Mouse (Mus musculus) MEL (cell line): ENCODE measurements around the gene Camk2b. TPM values are rescaled to one million over a fixed set of nuclear protein-coding genes. Genes with fewer than 3 reads are reported as not detected.

Experiments used
- DNase-seq: peaks from one replicate; pipeline ENCODE4 v3.0.0; 2011; ENCODE audit warnings: low read depth, low spot score
- H3K27ac ChIP-seq: 2 replicates; pipeline ENCODE4 v1.5.1; 2012; ENCODE audit warnings: low read depth, mild to moderate bottlenecking, control low read depth, low read length, moderate library complexity; ENCODE audit not compliant: control insufficient read depth
- H3K27me3 ChIP-seq, 2 experiments: fragments of 150-350 bp in 1 of 2; sonication (generic) in 1 of 2; 2 replicates each; pipeline ENCODE4 v1.6.1; 2012; ENCODE audit warnings: low read length in 2 of 2, mild to moderate bottlenecking in 2 of 2, improper control_type of control experiment in 1 of 2, moderate library complexity in 1 of 2; ENCODE audit not compliant: insufficient read depth in 2 of 2, control insufficient read depth in 1 of 2
- H3K36me3 ChIP-seq, 2 experiments: 2 replicates each; pipeline ENCODE4 v1.6.1; 2012 to 2014; ENCODE audit warnings: low read length in 2 of 2, improper control_type of control experiment in 1 of 2, inconsistent platforms in 1 of 2, mild to moderate bottlenecking in 1 of 2; ENCODE audit not compliant: insufficient read depth in 2 of 2, control insufficient read depth in 1 of 2
- H3K4me1 ChIP-seq, 2 experiments: fragments of 150-350 bp in 1 of 2; sonication (generic) in 1 of 2; 2 replicates each; pipeline ENCODE4 v1.6.1; 2012; ENCODE audit warnings: low read length in 2 of 2, improper control_type of control experiment in 1 of 2, mild to moderate bottlenecking in 1 of 2; ENCODE audit not compliant: insufficient read depth in 2 of 2, control insufficient read depth in 1 of 2
- H3K4me3 ChIP-seq, 2 experiments: fragments of 150-350 bp in 1 of 2; sonication (generic) in 1 of 2; 2 replicates each; pipeline ENCODE4 v1.5.1; 2012; ENCODE audit warnings: low read depth in 2 of 2, low read length in 2 of 2, mild to moderate bottlenecking in 2 of 2, moderate library complexity in 2 of 2, control low read depth in 1 of 2, improper control_type of control experiment in 1 of 2; ENCODE audit not compliant: control insufficient read depth in 1 of 2, insufficient read depth in 1 of 2
- H3K79me2 ChIP-seq: 2 replicates; pipeline ENCODE4 v1.6.1; 2012; ENCODE audit warnings: mild to moderate bottlenecking, low read length, moderate library complexity; ENCODE audit not compliant: control insufficient read depth, poor library complexity, insufficient read depth
- H3K9ac ChIP-seq: 2 replicates; pipeline ENCODE4 v1.6.1; 2012; ENCODE audit warnings: low read depth, mild to moderate bottlenecking, control low read depth, low read length, moderate library complexity; ENCODE audit not compliant: control insufficient read depth, poor library complexity, severe bottlenecking
- H3K9me3 ChIP-seq: fragments of 150-350 bp; sonication (generic); replicated peaks from 2 replicates; pipeline ENCODE4 v1.6.1; 2012; ENCODE audit warnings: mild to moderate bottlenecking, low read length, improper control_type of control experiment, moderate library complexity; ENCODE audit not compliant: insufficient read depth
- BHLHE40 ChIP-seq: IDR thresholded peaks from 2 replicates; pipeline ENCODE4 v1.6.1; 2012; ENCODE audit warnings: low read depth, mild to moderate bottlenecking, inconsistent platforms, low read length, improper control_type of control experiment, borderline replicate concordance
- CTCF ChIP-seq, 3 experiments: IDR thresholded peaks in 2 of 3; conservative IDR thresholded peaks in 1 of 3; 2 replicates each; pipeline ENCODE4 v1.5.1; 2011 to 2012; ENCODE audit warnings: low read length in 3 of 3, low read depth in 2 of 3, mild to moderate bottlenecking in 2 of 3, improper control_type of control experiment in 1 of 3, inconsistent platforms in 1 of 3, mixed read lengths in 1 of 3, moderate library complexity in 1 of 3; ENCODE audit not compliant: control insufficient read depth in 1 of 3, insufficient read depth in 1 of 3, poor library complexity in 1 of 3, severe bottlenecking in 1 of 3
- E2F4 ChIP-seq: IDR thresholded peaks from 2 replicates; pipeline ENCODE4 v1.6.1; 2011; ENCODE audit warnings: low read depth, low read length, improper control_type of control experiment, borderline replicate concordance
- GABPA ChIP-seq: IDR thresholded peaks from 2 replicates; pipeline ENCODE4 v1.6.1; 2012; ENCODE audit warnings: low read depth, mild to moderate bottlenecking, inconsistent platforms, low read length, improper control_type of control experiment, moderate library complexity
- GATA1 ChIP-seq: IDR thresholded peaks from 2 replicates; pipeline ENCODE4 v1.6.1; 2011; ENCODE audit warnings: low read depth, low read length, improper control_type of control experiment
- HCFC1 ChIP-seq: IDR thresholded peaks from 2 replicates; pipeline ENCODE4 v1.6.1; 2012; ENCODE audit warnings: low read depth, mild to moderate bottlenecking, inconsistent platforms, low read length, improper control_type of control experiment, moderate library complexity
- JUND ChIP-seq: IDR thresholded peaks from 2 replicates; pipeline ENCODE4 v1.6.1; 2011; ENCODE audit warnings: low read depth, mild to moderate bottlenecking, improper control_type of control experiment, low read length
- MAFK ChIP-seq: IDR thresholded peaks from 2 replicates; pipeline ENCODE4 v1.6.1; 2011; ENCODE audit warnings: low read depth, mild to moderate bottlenecking, low read length, improper control_type of control experiment, borderline replicate concordance
- MAX ChIP-seq: IDR thresholded peaks from 2 replicates; pipeline ENCODE4 v1.6.1; 2011; ENCODE audit warnings: low read length, improper control_type of control experiment
- MAZ ChIP-seq: IDR thresholded peaks from 2 replicates; pipeline ENCODE4 v1.6.1; 2012; ENCODE audit warnings: low read depth, mild to moderate bottlenecking, inconsistent platforms, low read length, improper control_type of control experiment
- MXI1 ChIP-seq: IDR thresholded peaks from 2 replicates; pipeline ENCODE4 v1.6.1; 2011; ENCODE audit warnings: mild to moderate bottlenecking, low read depth, low read length, improper control_type of control experiment
- MYC ChIP-seq: IDR thresholded peaks from 2 replicates; pipeline ENCODE4 v1.6.1; 2011; ENCODE audit warnings: low read depth, mild to moderate bottlenecking, low read length, improper control_type of control experiment, moderate library complexity
- NELFE ChIP-seq: IDR thresholded peaks from 2 replicates; pipeline ENCODE4 v1.6.1; 2011; ENCODE audit warnings: low read depth, low read length, improper control_type of control experiment
- NRF1 ChIP-seq: IDR thresholded peaks from 2 replicates; pipeline ENCODE4 v1.6.1; 2014; ENCODE audit warnings: low read depth, mild to moderate bottlenecking, inconsistent platforms, low read length, improper control_type of control experiment, moderate library complexity; ENCODE audit not compliant: poor library complexity, insufficient read depth, severe bottlenecking
- POLR2AphosphoS2 ChIP-seq: IDR thresholded peaks from 2 replicates; pipeline ENCODE4 v1.6.1; 2011; ENCODE audit warnings: low read length, improper control_type of control experiment
- RAD21 ChIP-seq: IDR thresholded peaks from 2 replicates; pipeline ENCODE4 v1.6.1; 2011; ENCODE audit warnings: mild to moderate bottlenecking, low read depth, low read length, improper control_type of control experiment
- RCOR1 ChIP-seq: IDR thresholded peaks from 2 replicates; pipeline ENCODE4 v1.6.1; 2012; ENCODE audit warnings: low read depth, mild to moderate bottlenecking, inconsistent platforms, low read length, improper control_type of control experiment
- SMC3 ChIP-seq: IDR thresholded peaks from 2 replicates; pipeline ENCODE4 v1.6.1; 2011; ENCODE audit warnings: low read depth, low read length, improper control_type of control experiment
- TAL1 ChIP-seq: IDR thresholded peaks from 2 replicates; pipeline ENCODE4 v1.6.1; 2012; ENCODE audit warnings: mild to moderate bottlenecking, inconsistent platforms, low read length, moderate library complexity, mixed read lengths
- TBP ChIP-seq: IDR thresholded peaks from 2 replicates; pipeline ENCODE4 v1.8.0; 2011; ENCODE audit warnings: low read depth, low read length, improper control_type of control experiment
- TCF12 ChIP-seq: IDR thresholded peaks from 2 replicates; pipeline ENCODE4 v1.6.1; 2014; ENCODE audit warnings: low read depth, mild to moderate bottlenecking, inconsistent platforms, low read length, improper control_type of control experiment, moderate library complexity
- UBTF ChIP-seq: IDR thresholded peaks from 2 replicates; pipeline ENCODE4 v1.6.1; 2012; ENCODE audit warnings: low read depth, mild to moderate bottlenecking, inconsistent platforms, low read length, improper control_type of control experiment, moderate library complexity, borderline replicate concordance; ENCODE audit not compliant: insufficient read depth
- ZC3H11A ChIP-seq: IDR thresholded peaks from 2 replicates; pipeline ENCODE4 v1.6.1; 2012; ENCODE audit warnings: low read depth, mild to moderate bottlenecking, inconsistent platforms, low read length, improper control_type of control experiment
- ZMIZ1 ChIP-seq: IDR thresholded peaks from 2 replicates; pipeline ENCODE4 v1.6.1; 2012; ENCODE audit warnings: low read depth, mild to moderate bottlenecking, inconsistent platforms, low read length, improper control_type of control experiment, moderate library complexity
- ZNF384 ChIP-seq: IDR thresholded peaks from 2 replicates; pipeline ENCODE4 v1.6.1; 2012; ENCODE audit warnings: low read depth, mild to moderate bottlenecking, inconsistent platforms, low read length, improper control_type of control experiment
- polyA plus RNA-seq, 2 experiments: library from polyadenylated mRNA; stranded (reverse) in 1 of 2; unstranded in 1 of 2; fragments of >175 nt in 1 of 2; fragments of >200 nt in 1 of 2; gene quantifications; 2 replicates each; pipeline versions ENCODE4 v1.2.1 to v1.2.4; 2012; ENCODE audit warnings: low replicate concordance in 2 of 2, low read depth in 1 of 2; ENCODE audit not compliant: insufficient read length in 2 of 2, insufficient read depth in 1 of 2, missing spikeins in 1 of 2
- total RNA-seq: library from RNA; depleted of rRNA; stranded (reverse); fragments of 300-350 nt; gene quantifications from 2 replicates; pipeline ENCODE4 v1.2.3, GENCODE M21; 2012

The Camk2b gene
- total and polyA plus RNA-seq, 3 experiments = 0.04 TPM; not detected in 1

DNA sequence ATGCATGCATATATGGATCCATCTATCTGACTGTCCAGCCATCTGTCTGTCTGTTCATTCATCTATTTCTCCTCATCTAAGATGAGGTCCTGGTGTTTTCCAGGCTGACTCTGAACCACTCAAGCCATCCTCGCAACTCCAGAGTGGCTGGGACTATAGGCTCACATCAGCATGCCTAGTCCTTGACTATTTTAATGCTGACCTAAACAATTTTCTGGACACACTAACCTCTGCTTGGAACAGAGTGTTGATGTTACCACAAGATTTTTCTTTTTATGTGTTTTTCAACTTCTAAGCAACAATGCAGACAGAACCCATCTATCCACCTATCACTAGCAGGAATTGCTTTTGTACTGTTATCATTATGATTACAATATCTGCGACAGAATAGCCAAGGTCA lies 31.4 kb downstream of the Camk2b start:
- Histone ChIP-seq H3K9ac (no peak overlapping the region), H3K4me1 (no peaks in the 10 kb centered on the region), H3K79me2 (no peaks in the 10 kb centered on the region), H3K27ac (no peak overlapping the region), H3K36me3 (no peaks in the 10 kb centered on the region), H3K27me3 (peaks cover 11 to 13% of the 10 kb centered on the region in 2 experiments), H3K9me3 (no peaks in the 10 kb centered on the region), H3K4me3 (no peak overlapping the region)
- TF ChIP-seq MAFK = no peak
- TF ChIP-seq GATA1 = no peak
- TF ChIP-seq SMC3 = no peak
- TF ChIP-seq MYC = no peak
- no peak for TF ChIP-seq MXI1
- no peak for TF ChIP-seq ZNF384
- TF ChIP-seq GABPA = no peak
- no peak for TF ChIP-seq MAZ
- no peak for TF ChIP-seq ZMIZ1
- no peak for TF ChIP-seq NELFE
- DNase-seq = no peak

DNA sequence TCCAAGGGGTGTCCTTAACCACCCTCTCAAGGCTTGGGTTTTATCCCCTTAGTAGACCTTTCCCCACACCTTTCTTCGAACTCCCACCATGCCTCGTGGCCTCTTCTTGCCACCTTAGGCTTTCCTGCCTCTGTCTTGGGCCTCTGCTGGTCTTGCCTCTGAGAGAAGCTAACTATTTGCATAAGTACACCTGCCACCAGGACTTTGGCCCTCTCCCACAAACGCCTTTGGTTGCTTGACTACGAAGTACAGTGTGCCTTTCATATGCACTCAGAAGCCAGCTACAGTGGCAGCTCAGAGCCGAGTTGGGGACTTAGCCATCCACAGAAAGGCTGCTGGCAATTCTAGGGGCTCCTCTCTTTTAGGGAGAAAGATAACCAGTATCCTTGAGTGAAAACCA lies 32.4 kb downstream of the Camk2b start:
- DNase-seq = no peak
- peaks cover 12% of the 10 kb centered on the region in 2 experiments for H3K27me3 ChIP-seq
- H3K36me3 ChIP-seq = no peaks in the 10 kb centered on the region
- H3K4me3 ChIP-seq = no peak overlapping the region
- TF ChIP-seq TCF12 (no peak), MAX (no peak), JUND (no peak), MAZ (no peak), CTCF (IDR thresholded peaks at IDR 0.05 in 2 of 3, conservative IDR thresholded peaks at IDR 0.05 in 1 of 3; ENCODE audit: control insufficient read depth in 1 of 3, insufficient read depth in 1 of 3, low read depth in 2 of 3, low read length in 3 of 3, poor library complexity in 1 of 3, severe bottlenecking in 1 of 3) (no peak)
- TF ChIP-seq, all 39 proteins: peak for 0
- Histone ChIP-seq H3K4me1 (no peaks in the 10 kb centered on the region), H3K9me3 (no peaks in the 10 kb centered on the region), H3K79me2 (no peaks in the 10 kb centered on the region), H3K9ac (no peak overlapping the region), H3K27ac (no peak overlapping the region)

DNA sequence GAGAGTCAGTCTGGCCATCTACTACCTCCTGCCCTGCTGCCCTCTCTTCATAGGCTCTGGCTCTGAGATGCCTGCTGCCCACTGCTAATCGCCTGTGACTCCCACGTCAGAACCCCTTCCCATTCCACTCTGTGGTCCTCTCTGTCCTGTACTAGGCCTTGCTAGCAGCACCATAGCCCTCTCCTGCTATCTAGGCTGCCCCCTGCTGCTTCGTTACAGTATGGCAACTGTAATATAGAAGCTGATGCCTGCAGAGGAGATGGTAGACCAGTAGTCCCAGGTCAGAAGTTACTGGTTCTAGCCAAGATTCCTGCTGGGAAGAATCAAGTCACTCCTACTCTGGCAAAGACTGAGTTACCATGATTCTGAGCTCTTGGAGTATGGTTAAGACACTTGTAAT lies 33.0 kb downstream of the Camk2b start:
- Histone ChIP-seq H3K79me2 (no peaks in the 10 kb centered on the region), H3K36me3 (no peaks in the 10 kb centered on the region), H3K27me3 (peaks cover 10 to 12% of the 10 kb centered on the region in 2 experiments), H3K9me3 (no peaks in the 10 kb centered on the region), H3K4me1 (no peaks in the 10 kb centered on the region), H3K27ac (no peak overlapping the region), H3K9ac (no peak overlapping the region), H3K4me3 (no peak overlapping the region)
- DNase-seq = peak; percentile 79
- TF ChIP-seq GATA1 = no peak
- TF ChIP-seq ZNF384 = no peak
- peak; percentile 43; the same call in 1 of the 2 replicates for TF ChIP-seq MAZ
- peak; percentile 91 for TF ChIP-seq ZC3H11A
- no peak for TF ChIP-seq ZMIZ1
- peak; percentile 80 for TF ChIP-seq RAD21
- no peak for TF ChIP-seq RCOR1
- no peak for TF ChIP-seq MAFK
- TF ChIP-seq UBTF = no peak
- no peak for TF ChIP-seq MAX
- TF ChIP-seq HCFC1 = no peak
- peak; percentile 80 to 96 (median 82) for TF ChIP-seq CTCF (IDR thresholded peaks at IDR 0.05 in 2 of 3, conservative IDR thresholded peaks at IDR 0.05 in 1 of 3; ENCODE audit: control insufficient read depth in 1 of 3, insufficient read depth in 1 of 3, low read depth in 2 of 3, low read length in 3 of 3, poor library complexity in 1 of 3, severe bottlenecking in 1 of 3)
- no peak for TF ChIP-seq E2F4
- peak; percentile 96 for TF ChIP-seq SMC3
- no peak for TF ChIP-seq GABPA
- TF ChIP-seq TBP = no peak
- no peak for TF ChIP-seq POLR2AphosphoS2
- no peak for TF ChIP-seq BHLHE40
- TF ChIP-seq TAL1 = no peak
- no peak for TF ChIP-seq NRF1
